Mouse (Mus musculus) embryonic facial prominence, embryonic 11.5 days (tissue): ENCODE measurements around the gene Plcb3. TPM values are rescaled to one million over a fixed set of nuclear protein-coding genes. Genes with fewer than 3 reads are reported as not detected.

ENCODE experiments used
- ATAC-seq: fragments of 200-750 bp; cut with Nextera tagmentation; replicated peaks from 2 replicates; pipeline ENCODE4 v1.8.0; 2017; ENCODE audit warnings: low read depth; ENCODE audit not compliant: insufficient number of reproducible peaks, low FRiP score, low TSS enrichment
- DNase-seq: peaks from one replicate; pipeline ENCODE4 v3.0.0-alpha.2; 2015; ENCODE audit warnings: low spot score
- H3K27ac ChIP-seq: fragments of 300-500 bp; sonication (generic); replicated peaks from 2 replicates; pipeline ENCODE4 v1.5.1; 2014; ENCODE audit warnings: mild to moderate bottlenecking, low read depth, low read length, control low read depth
- H3K27me3 ChIP-seq: fragments of 300-500 bp; sonication (generic); 2 replicates; pipeline ENCODE4 v1.6.1; 2014; ENCODE audit warnings: mild to moderate bottlenecking, low read length, moderate library complexity, mixed read lengths; ENCODE audit not compliant: control insufficient read depth, insufficient read depth
- H3K36me3 ChIP-seq: fragments of 300-500 bp; sonication (generic); replicated peaks from 2 replicates; pipeline ENCODE4 v1.6.1; 2014; ENCODE audit warnings: low read depth, mild to moderate bottlenecking, low read length, moderate library complexity, mixed read lengths; ENCODE audit not compliant: control insufficient read depth, insufficient read depth
- H3K4me1 ChIP-seq: fragments of 300-500 bp; sonication (generic); 2 replicates; pipeline ENCODE4 v1.6.1; 2014; ENCODE audit warnings: low read length, mixed read lengths; ENCODE audit not compliant: control insufficient read depth, insufficient read depth
- H3K4me2 ChIP-seq: fragments of 300-500 bp; sonication (generic); 2 replicates; pipeline ENCODE4 v1.6.1; 2014; ENCODE audit warnings: low read depth, mild to moderate bottlenecking, control low read depth, low read length, moderate library complexity
- H3K4me3 ChIP-seq: fragments of 300-500 bp; sonication (generic); 2 replicates; pipeline ENCODE4 v1.5.1; 2014; ENCODE audit warnings: low read depth, low read length, control low read depth
- H3K9ac ChIP-seq: fragments of 300-500 bp; sonication (generic); replicated peaks from 2 replicates; pipeline ENCODE4 v1.6.1; 2014; ENCODE audit warnings: mild to moderate bottlenecking, control low read depth, low read length
- H3K9me3 ChIP-seq: fragments of 300-500 bp; sonication (generic); replicated peaks from 2 replicates; pipeline ENCODE4 v1.6.1; 2016; ENCODE audit warnings: mild to moderate bottlenecking, low read length, inconsistent platforms, mixed read lengths; ENCODE audit not compliant: control insufficient read depth
- WGBS: fragments of 180-500 bp; shearing (Covaris S2); extraction: QIAGEN DNeasy Blood & Tissue Kit; methylation state at CpG from one replicate; pipeline ENCODE4 v1.1.7; 2014; 5-methylcytosine and 5-hydroxymethylcytosine counted together
- polyA plus RNA-seq: library from polyadenylated mRNA; unstranded; fragments of >200 nt; fragmentation: Nextera tagmentation; extraction: Ambion mirVana; gene quantifications from 2 replicates; pipeline ENCODE4 v1.2.1, GENCODE M21; 2014

Gene Plcb3
- polyA plus RNA-seq, 1 experiment from 2014 or later: 22.6 TPM

DNA sequence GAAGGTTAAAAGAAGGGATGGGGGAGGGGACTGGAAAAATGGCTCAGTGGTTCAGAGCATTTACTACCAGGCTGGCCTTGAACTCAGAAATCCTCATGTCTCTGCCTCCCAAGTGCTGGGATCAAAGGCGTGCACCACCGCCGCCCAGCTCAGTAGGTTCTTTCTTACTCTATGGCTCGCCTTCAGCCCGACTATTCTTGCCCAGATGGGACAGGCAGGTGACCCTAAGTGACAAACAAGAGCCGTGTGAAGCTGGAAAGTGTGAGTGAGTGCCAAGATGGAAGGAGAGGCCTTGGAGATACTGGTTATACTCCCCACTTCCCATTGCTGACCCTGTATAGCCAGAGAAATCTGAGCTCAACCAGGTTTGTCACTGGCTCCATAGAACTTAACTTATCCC lies 32.6 kb downstream of the Plcb3 start:
- H3K4me1 ChIP-seq: no peaks in the 10 kb centered on the region
- no peak overlapping the region for H3K9ac ChIP-seq
- no peak for DNase-seq
- no peak overlapping the region for H3K27ac ChIP-seq
- H3K36me3 ChIP-seq: no peaks in the 10 kb centered on the region
- WGBS: 88% methylated on average over 6 of the region's 6 CpGs
- H3K9me3 ChIP-seq: no peaks in the 10 kb centered on the region
- no peak overlapping the region for H3K4me2 ChIP-seq
- H3K27me3 ChIP-seq: no peaks in the 10 kb centered on the region
- no peak overlapping the region for H3K4me3 ChIP-seq
- ATAC-seq: no peak

DNA sequence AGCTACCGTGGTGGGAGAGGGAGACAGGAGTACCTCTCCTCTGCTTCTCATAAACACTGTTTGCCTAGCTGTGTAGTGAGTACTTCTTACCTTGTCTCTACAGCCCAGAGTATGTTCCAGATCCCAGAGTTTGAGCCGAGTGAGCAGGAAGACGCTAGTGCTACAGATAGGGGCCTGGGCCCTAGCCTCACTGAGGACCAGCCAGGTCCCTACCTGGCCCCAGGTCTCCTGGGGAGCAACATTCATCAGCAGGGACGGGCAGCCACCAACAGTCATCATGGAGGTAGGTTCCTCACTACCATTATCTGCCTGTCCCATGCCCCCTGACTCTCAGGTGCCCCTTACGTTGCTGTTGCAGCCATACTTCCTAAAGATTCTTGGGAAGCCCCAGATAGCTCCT lies 33.5 kb downstream of the Plcb3 start:
- Histone ChIP-seq H3K4me3 (peak overlapping the region; percentile 80), H3K27ac (peak overlapping the region; percentile 91; the same call in 1 of the 2 replicates), H3K4me1 (no peaks in the 10 kb centered on the region), H3K9ac (peak overlapping the region; percentile 93), H3K9me3 (no peaks in the 10 kb centered on the region), H3K27me3 (no peaks in the 10 kb centered on the region), H3K4me2 (peak overlapping the region; percentile 98), H3K36me3 (no peaks in the 10 kb centered on the region)
- DNase-seq (no peak), ATAC-seq (no peak)
- WGBS: 22% methylated on average over 5 of the region's 5 CpGs

DNA sequence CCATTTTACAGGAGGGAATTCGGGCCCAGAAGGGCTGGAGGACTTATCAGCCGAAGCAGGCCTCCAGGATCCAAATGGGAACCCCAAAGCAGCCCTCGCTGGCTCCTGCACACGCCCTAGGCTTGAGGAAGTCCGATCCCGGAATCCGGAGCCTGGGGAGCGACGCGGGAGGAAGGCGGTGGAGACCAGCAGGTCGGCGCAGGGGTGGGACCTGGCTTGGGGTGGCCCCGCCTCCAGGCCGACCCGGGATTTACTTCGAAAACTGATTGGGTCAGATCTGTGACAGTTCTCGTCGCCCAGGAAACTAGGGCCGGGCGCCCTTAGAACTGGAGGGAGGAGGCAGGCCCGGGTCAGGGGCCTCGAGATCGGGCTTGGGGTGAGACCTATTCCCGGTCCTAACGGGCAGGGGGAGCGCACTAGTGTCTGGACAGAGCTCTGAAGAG lies 34.0 kb downstream of the Plcb3 start, which contains the start of gene Gpr137:
Gene Gpr137, minus strand, starts transcription at position 232 of the 443 bp plus-strand sequence.
- Histone ChIP-seq H3K4me1 (no peaks in the 10 kb centered on the region), H3K4me2 (peak within 1 kb of the TSS; percentile 98), H3K27ac (peak within 1 kb of the TSS; percentile 91), H3K36me3 (no peaks in the 10 kb centered on the region), H3K27me3 (no peaks in the 10 kb centered on the region), H3K4me3 (peak within 1 kb of the TSS; percentile 80), H3K9me3 (no peaks in the 10 kb centered on the region), H3K9ac (peak within 1 kb of the TSS; percentile 93)
- ATAC-seq (peak; percentile 76), DNase-seq (peak; percentile 91)
- WGBS: under 1% methylated on average over 27 of the region's 27 CpGs

DNA sequence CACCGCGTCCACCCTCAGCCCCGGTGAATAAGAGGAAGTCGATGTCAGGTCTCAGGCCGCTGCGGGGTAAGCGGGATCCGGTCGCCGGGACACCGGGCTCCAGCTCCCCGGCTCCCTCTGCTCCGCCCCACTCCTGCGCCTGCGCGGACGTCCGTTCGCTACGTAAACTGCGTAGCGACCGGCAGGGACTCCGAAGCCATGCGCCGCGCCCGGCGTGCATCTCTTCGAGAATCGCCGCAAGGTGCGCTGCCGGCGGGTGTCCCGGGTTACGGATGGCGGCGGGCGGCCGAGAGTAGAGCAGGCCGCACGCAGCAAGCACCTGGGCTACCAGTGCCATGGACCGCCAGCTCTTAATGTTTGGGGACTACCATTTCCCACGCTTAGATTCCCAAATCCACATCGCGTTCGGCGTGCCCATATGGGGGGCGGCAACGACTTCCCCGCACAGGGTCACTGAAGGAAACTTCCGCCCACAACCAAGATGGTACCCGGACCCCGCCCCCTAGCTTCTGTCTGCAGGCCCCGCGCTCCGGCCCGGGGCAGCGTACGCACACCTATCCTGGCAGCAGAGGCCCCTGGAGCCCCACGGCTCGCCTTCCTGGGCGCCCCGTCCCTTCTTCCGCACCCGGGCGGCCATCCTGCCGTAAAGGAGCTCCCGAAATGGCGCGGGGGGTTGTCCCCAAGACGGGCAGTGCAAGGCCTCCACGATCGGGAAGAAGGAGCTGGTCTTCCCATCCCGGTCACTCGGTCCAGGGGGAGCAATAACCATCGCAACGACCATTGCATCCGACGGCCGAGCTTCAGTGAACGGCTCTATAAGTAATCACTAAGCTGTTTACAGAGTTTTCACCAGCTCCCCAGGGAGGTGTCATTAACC lies 34.7 kb downstream of the Plcb3 start, which contains the start of gene Bad:
Gene Bad, plus strand, starts transcription at position 490 of the 877 bp plus-strand sequence.
- H3K4me3 ChIP-seq: peak within 1 kb of the TSS; percentile 80
- peak; percentile 95 for DNase-seq
- H3K9me3 ChIP-seq: no peaks in the 10 kb centered on the region
- H3K9ac ChIP-seq: peak within 1 kb of the TSS; percentile 93
- no peaks in the 10 kb centered on the region for H3K4me1 ChIP-seq
- under 1% methylated on average over 81 of the region's 83 CpGs for WGBS
- peak within 1 kb of the TSS; percentile 91 for H3K27ac ChIP-seq
- H3K27me3 ChIP-seq: no peaks in the 10 kb centered on the region
- no peaks in the 10 kb centered on the region for H3K36me3 ChIP-seq
- peak; percentile 71 for ATAC-seq
- H3K4me2 ChIP-seq: peak within 1 kb of the TSS; percentile 98

DNA sequence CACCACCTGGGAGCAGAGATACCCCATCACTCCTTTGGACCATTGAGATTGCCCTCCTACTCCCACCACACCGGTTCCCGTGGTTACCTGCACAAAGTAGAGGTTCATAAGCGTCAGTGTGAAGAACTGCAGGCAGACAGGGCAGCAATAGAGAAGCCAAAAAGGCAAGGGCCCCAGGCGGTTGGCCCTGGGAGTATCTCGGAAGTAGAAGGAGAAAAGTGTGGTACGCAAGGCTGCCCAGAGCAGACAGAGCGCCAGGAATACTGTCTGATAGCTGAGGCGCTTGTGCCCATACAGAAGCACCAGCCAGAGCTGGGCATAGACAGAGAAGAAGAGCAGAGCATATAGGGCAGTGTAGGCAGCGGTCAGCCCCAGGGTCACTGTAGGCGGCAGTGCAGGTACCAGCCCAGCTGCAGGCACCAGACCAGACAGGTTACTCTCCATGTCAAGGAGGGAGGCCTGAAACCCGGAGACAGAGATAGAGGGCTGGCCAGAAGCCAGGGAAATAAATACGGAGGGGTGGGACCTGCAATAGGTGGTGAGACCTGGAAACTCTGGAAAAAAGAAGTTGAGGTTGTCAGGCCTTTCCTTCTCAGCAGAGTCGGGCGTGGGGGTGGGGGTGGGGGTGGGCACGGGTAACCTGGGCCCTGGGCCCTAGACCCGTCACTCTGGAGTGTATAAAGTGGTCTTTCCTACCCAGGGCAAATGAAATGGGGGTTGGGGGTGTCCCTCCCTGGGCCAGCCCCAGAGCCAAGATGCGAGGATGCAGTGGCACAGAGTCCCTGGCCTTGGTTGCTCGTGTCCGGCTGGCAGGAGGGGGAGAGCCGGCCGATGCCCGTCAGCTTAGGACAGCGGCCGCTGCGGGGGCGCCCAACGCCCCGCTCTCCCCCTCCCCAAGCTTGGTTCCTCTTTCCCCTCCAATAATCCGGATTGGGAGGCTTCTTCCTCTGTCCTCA lies 35.6 kb downstream of the Plcb3 start:
- ATAC-seq: peak; percentile 40; the same call in 1 of the 2 replicates
- H3K4me1 ChIP-seq: no peaks in the 10 kb centered on the region
- H3K36me3 ChIP-seq: no peaks in the 10 kb centered on the region
- DNase-seq: no peak
- H3K4me3 ChIP-seq: peak overlapping the region; percentile 80
- WGBS: 21% methylated on average over 27 of the region's 29 CpGs
- peak overlapping the region; percentile 80 for H3K9ac ChIP-seq
- H3K4me2 ChIP-seq: peak overlapping the region; percentile 98
- no peaks in the 10 kb centered on the region for H3K9me3 ChIP-seq
- H3K27me3 ChIP-seq: peaks cover 6% of the 10 kb centered on the region; the same call in 1 of the 2 replicates
- H3K27ac ChIP-seq: peak overlapping the region; percentile 35; the same call in 1 of the 2 replicates

DNA sequence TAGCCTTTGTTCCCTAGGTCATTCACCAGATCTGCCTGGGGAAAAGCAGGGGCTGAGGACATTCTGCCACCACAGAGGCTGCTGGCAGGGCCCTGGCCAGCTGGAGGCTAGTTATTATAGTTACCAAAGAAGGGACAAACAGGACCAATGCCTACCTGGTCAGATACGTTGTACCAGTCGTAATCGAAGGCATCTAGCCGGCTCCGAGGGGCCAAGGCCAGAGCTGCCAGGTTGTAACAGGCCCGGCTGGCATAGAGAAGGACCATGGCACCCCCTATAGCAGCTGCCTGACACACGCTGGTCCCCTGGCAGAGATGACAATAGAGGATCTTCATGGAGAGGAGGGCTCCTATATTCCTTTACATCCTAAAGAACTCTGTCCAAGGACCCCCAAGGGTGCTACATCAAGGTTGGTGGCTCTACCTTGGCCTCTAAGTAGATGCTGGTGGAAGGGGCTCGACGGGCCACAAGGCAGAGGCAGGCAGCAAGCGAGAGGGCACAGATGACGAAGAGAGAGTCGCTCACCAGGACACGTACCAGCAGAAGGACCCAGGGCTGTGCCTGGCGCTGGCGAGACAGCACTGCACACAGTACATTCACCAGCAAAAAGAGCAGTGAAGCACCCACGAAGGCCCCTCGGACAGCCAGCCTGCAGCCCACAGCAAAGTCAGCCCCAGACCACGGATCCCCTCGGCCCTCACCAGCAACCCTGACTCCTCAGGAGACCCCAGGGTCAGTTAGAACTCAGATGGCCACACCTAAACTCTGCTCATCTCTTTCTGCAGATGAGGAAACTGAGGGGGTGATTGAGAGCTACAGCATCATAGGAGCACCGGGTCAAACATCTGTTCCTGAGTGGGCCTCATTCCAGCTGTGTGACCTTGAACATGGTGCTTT lies 36.9 kb downstream of the Plcb3 start:
- no peaks in the 10 kb centered on the region for H3K9me3 ChIP-seq
- no peak for DNase-seq
- no peaks in the 10 kb centered on the region for H3K36me3 ChIP-seq
- H3K4me1 ChIP-seq: no peaks in the 10 kb centered on the region
- no peak overlapping the region for H3K4me3 ChIP-seq
- ATAC-seq: no peak
- no peak overlapping the region for H3K9ac ChIP-seq
- WGBS: 90% methylated on average over 20 of the region's 20 CpGs
- no peak overlapping the region for H3K27ac ChIP-seq
- peaks cover 13% of the 10 kb centered on the region for H3K27me3 ChIP-seq
- no peak overlapping the region for H3K4me2 ChIP-seq
